Mouse (Mus musculus): Measurements from ENCODE around the gene Ssrp1.

DNA sequence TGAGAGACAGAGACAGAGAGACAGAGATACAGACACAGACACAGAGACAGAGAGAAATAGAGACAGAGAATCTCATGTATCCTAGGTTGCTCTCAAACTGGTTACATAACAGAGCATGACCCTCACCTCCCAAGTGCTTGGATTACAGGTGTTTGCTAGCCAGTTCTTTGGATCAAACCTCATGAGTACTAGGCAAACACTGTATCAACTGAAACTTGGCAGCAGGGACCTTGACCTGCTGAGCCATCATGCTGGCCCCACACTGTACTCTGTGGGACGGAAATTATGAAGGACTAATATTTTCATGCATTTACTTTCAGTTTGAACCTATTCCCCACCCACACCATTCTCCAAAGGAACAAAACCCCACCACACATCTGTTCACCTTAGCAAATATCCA is 56.3 kb downstream of the Ssrp1 start:
- TF ChIP-seq CTCF (IDR thresholded peaks at IDR 0.05; ENCODE audit: extremely low read depth, insufficient read depth, low read length) (no peak), POLR2A (IDR thresholded peaks at IDR 0.05; ENCODE audit: extremely low read depth, insufficient read depth, low read length) (no peak)
